Mouse (Mus musculus) liver, embryonic 11.5 days (tissue): ENCODE measurements around the gene Susd1. TPM values are rescaled to one million over a fixed set of nuclear protein-coding genes. Genes with fewer than 3 reads are reported as not detected.
"Not testable (repeated sequence)": the region's sequence is repeated elsewhere in the genome, so short reads cannot be mapped to it uniquely, and the experiment has no call there.

Experiments used
- ATAC-seq: fragments of 200-750 bp; cut with Nextera tagmentation; replicated peaks from 2 replicates; pipeline ENCODE4 v1.8.0; 2017; ENCODE audit warnings: moderate number of reproducible peaks, mild to moderate bottlenecking, moderate TSS enrichment, moderate library complexity; ENCODE audit not compliant: low FRiP score
- DNase-seq: peaks from one replicate; pipeline ENCODE4 v3.0.0-alpha.2; 2017; ENCODE audit warnings: low spot score
- H3K27ac ChIP-seq: fragments of 300-500 bp; sonication (generic); 2 replicates; pipeline ENCODE4 v1.5.1; 2014; ENCODE audit warnings: mild to moderate bottlenecking, low read depth, low read length, control low read depth
- H3K27me3 ChIP-seq: fragments of 300-500 bp; sonication (generic); replicated peaks from 2 replicates; pipeline ENCODE4 v1.6.1; 2014; ENCODE audit warnings: low read length, mixed read lengths; ENCODE audit not compliant: control insufficient read depth, insufficient read depth
- H3K36me3 ChIP-seq: fragments of 300-500 bp; sonication (generic); 2 replicates; pipeline ENCODE4 v1.6.1; 2014; ENCODE audit warnings: mild to moderate bottlenecking, low read length, moderate library complexity, mixed read lengths; ENCODE audit not compliant: control insufficient read depth, insufficient read depth
- H3K4me1 ChIP-seq: fragments of 300-500 bp; sonication (generic); replicated peaks from 2 replicates; pipeline ENCODE4 v1.6.1; 2014; ENCODE audit warnings: low read length, mixed read lengths; ENCODE audit not compliant: control insufficient read depth, insufficient read depth
- H3K4me2 ChIP-seq: fragments of 300-500 bp; sonication (generic); 2 replicates; pipeline ENCODE4 v1.6.1; 2014; ENCODE audit warnings: mild to moderate bottlenecking, control low read depth, moderate library complexity
- H3K4me3 ChIP-seq: fragments of 300-500 bp; sonication (generic); 2 replicates; pipeline ENCODE4 v1.5.1; 2014; ENCODE audit warnings: low read depth, low read length, control low read depth
- H3K9ac ChIP-seq: fragments of 300-500 bp; sonication (generic); 2 replicates; pipeline ENCODE4 v1.6.1; 2014; ENCODE audit warnings: low read depth, low read length, control low read depth
- H3K9me3 ChIP-seq: fragments of 300-500 bp; sonication (generic); 2 replicates; pipeline ENCODE4 v1.6.1; 2016; ENCODE audit warnings: low read length, inconsistent platforms, mixed read lengths; ENCODE audit not compliant: control insufficient read depth
- WGBS: fragments of 180-500 bp; shearing (Covaris S2); extraction: QIAGEN DNeasy Blood & Tissue Kit; methylation state at CpG from one replicate; pipeline ENCODE4 v1.1.7; 2014; 5-methylcytosine and 5-hydroxymethylcytosine counted together
- polyA plus RNA-seq: library from polyadenylated mRNA; unstranded; fragments of >200 nt; fragmentation: Nextera tagmentation; extraction: Ambion mirVana; gene quantifications from 2 replicates; pipeline ENCODE4 v1.2.1, GENCODE M21; 2014

Susd1 gene
- polyA plus RNA-seq, 1 experiment from 2014 or later = 20.8 TPM

GRCm38 (mm10) chr4:59290972-59291576, 147.4 kb downstream of the Susd1 start:
- no peak overlapping the region for H3K4me3 ChIP-seq
- WGBS = 68% methylated on average over 6 of the region's 6 CpGs
- H3K4me2 ChIP-seq = no peak overlapping the region
- peaks cover 13% of the 10 kb centered on the region for H3K4me1 ChIP-seq
- ATAC-seq (no peak), DNase-seq (no peak)
- H3K9me3 ChIP-seq = no peaks in the 10 kb centered on the region
- H3K36me3 ChIP-seq = no peaks in the 10 kb centered on the region
- H3K27ac ChIP-seq = no peak overlapping the region
- no peaks in the 10 kb centered on the region for H3K27me3 ChIP-seq
- H3K9ac ChIP-seq = no peak overlapping the region

- Histone ChIP-seq H3K9me3 (no peaks in the 10 kb centered on the region), H3K4me1 (peaks cover 20% of the 10 kb centered on the region), H3K9ac (no peak overlapping the region), H3K27ac (no peak overlapping the region), H3K36me3 (no peaks in the 10 kb centered on the region), H3K4me3 (no peak overlapping the region), H3K4me2 (no peak overlapping the region), H3K27me3 (no peaks in the 10 kb centered on the region)
- WGBS = 36% methylated on average over 2 of the region's 2 CpGs
- ATAC-seq (no peak), DNase-seq (no peak)
Observed at GRCm38 (mm10) chr4:59287103-59287502, 151.3 kb downstream of the Susd1 start.

- not testable (repeated sequence) for H3K27me3 ChIP-seq, H3K36me3 ChIP-seq, DNase-seq, H3K9me3 ChIP-seq, H3K27ac ChIP-seq, H3K4me3 ChIP-seq, H3K9ac ChIP-seq, ATAC-seq, H3K4me2 ChIP-seq
- H3K4me1 ChIP-seq = peaks cover 23% of the 10 kb centered on the region
- WGBS = 83% methylated on average over 6 of the region's 6 CpGs
Observed at GRCm38 (mm10) chr4:59286351-59286750, 152.1 kb downstream of the Susd1 start.

GRCm38 (mm10) chr4:59282699-59283487, 155.5 kb downstream of the Susd1 start:
- no peak overlapping the region for H3K4me2 ChIP-seq
- H3K27me3 ChIP-seq = no peaks in the 10 kb centered on the region
- WGBS = 30% methylated on average over 8 of the region's 8 CpGs
- no peak overlapping the region; the same call in 1 of the 2 replicates for H3K9ac ChIP-seq
- H3K4me1 ChIP-seq = peaks cover 41% of the 10 kb centered on the region
- H3K9me3 ChIP-seq = no peaks in the 10 kb centered on the region
- DNase-seq (no peak), ATAC-seq (peak; percentile 50; the same call in 1 of the 2 replicates)
- no peak overlapping the region for H3K4me3 ChIP-seq
- H3K36me3 ChIP-seq = no peaks in the 10 kb centered on the region
- H3K27ac ChIP-seq = no peak overlapping the region

GRCm38 (mm10) chr4:59282137-59282536, 156.3 kb downstream of the Susd1 start:
- Histone ChIP-seq H3K4me1 (peaks cover 42% of the 10 kb centered on the region), H3K36me3 (no peaks in the 10 kb centered on the region), H3K4me2 (no peak overlapping the region), H3K27me3 (no peaks in the 10 kb centered on the region), H3K9me3 (no peaks in the 10 kb centered on the region), H3K4me3 (no peak overlapping the region), H3K27ac (no peak overlapping the region), H3K9ac (no peak overlapping the region)
- WGBS = 41% methylated on average over 7 of the region's 7 CpGs
- no peak for DNase-seq
- no peak for ATAC-seq

GRCm38 (mm10) chr4:59280876-59281275, 157.6 kb downstream of the Susd1 start:
- no peaks in the 10 kb centered on the region for H3K9me3 ChIP-seq
- no peaks in the 10 kb centered on the region for H3K27me3 ChIP-seq
- ATAC-seq = no peak
- no peak overlapping the region for H3K27ac ChIP-seq
- no peak overlapping the region for H3K9ac ChIP-seq
- H3K4me1 ChIP-seq = peaks cover 43% of the 10 kb centered on the region
- H3K4me2 ChIP-seq = no peak overlapping the region
- no peaks in the 10 kb centered on the region for H3K36me3 ChIP-seq
- H3K4me3 ChIP-seq = no peak overlapping the region
- WGBS = 24% methylated on average over 5 of the region's 5 CpGs
- DNase-seq = no peak

- no peak overlapping the region for H3K27ac ChIP-seq
- no peaks in the 10 kb centered on the region for H3K9me3 ChIP-seq
- no peak overlapping the region for H3K4me2 ChIP-seq
- H3K4me1 ChIP-seq = peaks cover 58% of the 10 kb centered on the region
- DNase-seq = no peak
- no peaks in the 10 kb centered on the region for H3K27me3 ChIP-seq
- no peak for ATAC-seq
- 90% methylated on average over 5 of the region's 5 CpGs for WGBS
- H3K9ac ChIP-seq = no peak overlapping the region
- no peak overlapping the region for H3K4me3 ChIP-seq
- no peaks in the 10 kb centered on the region for H3K36me3 ChIP-seq
Observed at GRCm38 (mm10) chr4:59279111-59279510, 159.3 kb downstream of the Susd1 start.

GRCm38 (mm10) chr4:59278410-59278809, 160.0 kb downstream of the Susd1 start:
- peak; percentile 66 for ATAC-seq

More at GRCm38 (mm10) chr4:59278410-59278809, 160.0 kb downstream of the Susd1 start:
- H3K4me1 ChIP-seq = peaks cover 57% of the 10 kb centered on the region
- H3K27me3 ChIP-seq = no peaks in the 10 kb centered on the region
- no peak overlapping the region for H3K4me3 ChIP-seq
- no peaks in the 10 kb centered on the region for H3K36me3 ChIP-seq
- no peaks in the 10 kb centered on the region for H3K9me3 ChIP-seq
- H3K27ac ChIP-seq = peak overlapping the region; percentile 24; the same call in 1 of the 2 replicates
- peak overlapping the region; percentile 10 for H3K4me2 ChIP-seq
- no peak overlapping the region for H3K9ac ChIP-seq
- no peak for DNase-seq
- 51% methylated on average over 7 of the region's 7 CpGs for WGBS
